Mouse (Mus musculus) heart, postnatal 0 days (tissue): Measurements from ENCODE around the gene Pitx3. TPM values are rescaled to one million over a fixed set of nuclear protein-coding genes. Genes with fewer than 3 reads are reported as not detected.
"Not testable (repeated sequence)": the region's sequence is repeated elsewhere in the genome, so short reads cannot be mapped to it uniquely, and the experiment has no call there.

Experiments
- ATAC-seq: fragments of 200-750 bp; cut with Nextera tagmentation; 2 replicates; pipeline ENCODE4 v1.8.0; 2017; ENCODE audit warnings: low read depth, moderate number of reproducible peaks, moderate library complexity; ENCODE audit not compliant: insufficient read depth
- DNase-seq: peaks from one replicate; pipeline ENCODE4 v3.0.0-alpha.2; 2016; ENCODE audit warnings: low spot score
- H3K27ac ChIP-seq: fragments of 300-500 bp; sonication (generic); 2 replicates; pipeline ENCODE4 v1.5.1; 2014; ENCODE audit warnings: low read depth, mild to moderate bottlenecking
- H3K27me3 ChIP-seq: fragments of 300-500 bp; sonication (generic); 2 replicates; pipeline ENCODE4 v1.6.1; 2014; ENCODE audit warnings: low read length, mixed read lengths; ENCODE audit not compliant: control insufficient read depth, insufficient read depth
- H3K36me3 ChIP-seq: fragments of 300-500 bp; sonication (generic); replicated peaks from 2 replicates; pipeline ENCODE4 v1.6.1; 2014; ENCODE audit warnings: low read length, mixed read lengths; ENCODE audit not compliant: control insufficient read depth, insufficient read depth
- H3K4me1 ChIP-seq: fragments of 300-500 bp; sonication (generic); 2 replicates; pipeline ENCODE4 v1.6.1; 2014; ENCODE audit warnings: antibody characterized with exemption; ENCODE audit not compliant: control insufficient read depth, insufficient read depth
- H3K4me2 ChIP-seq: fragments of 300-500 bp; sonication (generic); 2 replicates; pipeline ENCODE4 v1.6.1; 2014; ENCODE audit warnings: low read depth, mild to moderate bottlenecking, low read length, moderate library complexity
- H3K4me3 ChIP-seq: fragments of 300-500 bp; sonication (generic); 2 replicates; pipeline ENCODE4 v1.5.1; 2014; ENCODE audit warnings: low read depth, low read length
- H3K9ac ChIP-seq: fragments of 300-500 bp; sonication (generic); replicated peaks from 2 replicates; pipeline ENCODE4 v1.6.1; 2014; ENCODE audit warnings: low read depth, low read length, mixed read lengths
- H3K9me3 ChIP-seq: fragments of 300-500 bp; sonication (generic); replicated peaks from 2 replicates; pipeline ENCODE4 v1.6.1; 2016; ENCODE audit warnings: low read length; ENCODE audit not compliant: control insufficient read depth
- CTCF ChIP-seq: IDR thresholded peaks from 2 replicates; pipeline ENCODE4 v1.5.1; 2016; ENCODE audit warnings: antibody characterized with exemption, control low read depth, low read depth
- EP300 ChIP-seq: IDR thresholded peaks from 2 replicates; pipeline ENCODE4 v1.6.1; 2016; ENCODE audit warnings: antibody characterized with exemption, low read depth
- WGBS: fragments of 180-500 bp; shearing (Covaris S2); extraction: QIAGEN DNeasy Blood & Tissue Kit; methylation state at CpG from one replicate; pipeline ENCODE4 v1.1.7; 2014; 5-methylcytosine and 5-hydroxymethylcytosine counted together
- polyA plus RNA-seq: library from polyadenylated mRNA; unstranded; fragments of >200 nt; fragmentation: Nextera tagmentation; extraction: Ambion mirVana; gene quantifications from 2 replicates; pipeline ENCODE4 v1.2.1, GENCODE M21; 2015
- total RNA-seq: library from RNA; depleted of rRNA; stranded (reverse); fragments of >200 nt; gene quantifications from 2 replicates; pipeline ENCODE4 v1.2.3, GENCODE M21; 2014; ENCODE audit warnings: low replicate concordance

Pitx3 gene
- total and polyA plus RNA-seq, 2 experiments from 2014 or later, result not detected

GRCm38 (mm10) chr19:46177046-46177445, 28.9 kb upstream of the Pitx3 start:
- H3K9ac ChIP-seq, result no peak overlapping the region
- no peak for ATAC-seq
- TF ChIP-seq CTCF (no peak), EP300 (no peak)
- H3K27ac ChIP-seq, result no peak overlapping the region
- H3K36me3 ChIP-seq, result peaks cover 15% of the 10 kb centered on the region; the same call in 1 of the 2 replicates
- no peaks in the 10 kb centered on the region for H3K9me3 ChIP-seq
- WGBS, result 51% methylated on average over 5 of the region's 5 CpGs
- no peaks in the 10 kb centered on the region for H3K27me3 ChIP-seq
- H3K4me1 ChIP-seq, result no peaks in the 10 kb centered on the region
- no peak overlapping the region for H3K4me3 ChIP-seq
- H3K4me2 ChIP-seq, result no peak overlapping the region
- DNase-seq, result no peak

GRCm38 (mm10) chr19:46175173-46175572, 27.0 kb upstream of the Pitx3 start:
- Histone ChIP-seq H3K4me2 (no peak overlapping the region), H3K36me3 (peaks cover 27% of the 10 kb centered on the region), H3K9ac (no peak overlapping the region), H3K27me3 (no peaks in the 10 kb centered on the region), H3K4me3 (no peak overlapping the region), H3K4me1 (no peaks in the 10 kb centered on the region), H3K9me3 (no peaks in the 10 kb centered on the region), H3K27ac (no peak overlapping the region)
- TF ChIP-seq CTCF (no peak), EP300 (no peak)
- no peak for DNase-seq
- no peak for ATAC-seq

- H3K4me3 ChIP-seq, result no peak overlapping the region
- peaks cover 31% of the 10 kb centered on the region for H3K36me3 ChIP-seq
- no peak overlapping the region for H3K9ac ChIP-seq
- DNase-seq, result no peak
- no peak for ATAC-seq
- H3K27me3 ChIP-seq, result no peaks in the 10 kb centered on the region
- H3K4me2 ChIP-seq, result no peak overlapping the region
- no peaks in the 10 kb centered on the region for H3K9me3 ChIP-seq
- H3K27ac ChIP-seq, result no peak overlapping the region
- 72% methylated on average over 5 of the region's 5 CpGs for WGBS
- H3K4me1 ChIP-seq, result no peaks in the 10 kb centered on the region
- TF ChIP-seq EP300 (no peak), CTCF (no peak)
These were observed 24.4 kb upstream of the Pitx3 start for GRCm38 (mm10) chr19:46172541-46172940.

GRCm38 (mm10) chr19:46169913-46170312, 21.8 kb upstream of the Pitx3 start:
- H3K27ac ChIP-seq, result no peak overlapping the region
- no peaks in the 10 kb centered on the region for H3K4me1 ChIP-seq
- no peak overlapping the region for H3K4me2 ChIP-seq
- ATAC-seq (no peak), DNase-seq (no peak)
- TF ChIP-seq CTCF, result no peak
- no peak for TF ChIP-seq EP300
- no peaks in the 10 kb centered on the region for H3K9me3 ChIP-seq
- H3K27me3 ChIP-seq, result no peaks in the 10 kb centered on the region
- no peak overlapping the region for H3K9ac ChIP-seq
- peaks cover 53% of the 10 kb centered on the region for H3K36me3 ChIP-seq
- 54% methylated on average over 1 of the region's 1 CpGs for WGBS
- no peak overlapping the region for H3K4me3 ChIP-seq

- DNase-seq (no peak), ATAC-seq (no peak)
- TF ChIP-seq EP300 (no peak), CTCF (no peak)
- H3K4me2 ChIP-seq, result no peak overlapping the region
- no peak overlapping the region for H3K9ac ChIP-seq
- peaks cover 58% of the 10 kb centered on the region for H3K36me3 ChIP-seq
- no peaks in the 10 kb centered on the region for H3K9me3 ChIP-seq
- H3K27ac ChIP-seq, result no peak overlapping the region
- 88% methylated on average over 3 of the region's 3 CpGs for WGBS
- no peak overlapping the region for H3K4me3 ChIP-seq
- H3K27me3 ChIP-seq, result no peaks in the 10 kb centered on the region
- no peaks in the 10 kb centered on the region for H3K4me1 ChIP-seq
These were observed 21.3 kb upstream of the Pitx3 start for GRCm38 (mm10) chr19:46169396-46169795.

GRCm38 (mm10) chr19:46167169-46167568, 19.0 kb upstream of the Pitx3 start:
- DNase-seq, H3K9me3 ChIP-seq, H3K4me1 ChIP-seq, H3K4me2 ChIP-seq, H3K9ac ChIP-seq, H3K27ac ChIP-seq, ATAC-seq, H3K27me3 ChIP-seq, H3K4me3 ChIP-seq: not testable (repeated sequence)
- peaks cover 51% of the 10 kb centered on the region for H3K36me3 ChIP-seq
- WGBS, result 90% methylated on average over 1 of the region's 2 CpGs
